ENCODE assay signal across 8 mouse cellular contexts in genomic region chr10:128922822-128923012, GRCm38 (mm10). TPM values are rescaled to one million over a fixed set of nuclear protein-coding genes. Genes with fewer than 3 reads are reported as not detected.
A peak's percentile ranks its signal among the peaks of the same experiment; 100 is the strongest.
DNase-seq lines count a peak whose midpoint lies in the region; ATAC-seq and TF ChIP-seq lines count a peak whose summit lies in the region.

Gene Rdh5, minus strand, starts transcription at chr10:128922888.

- peak within 1 kb of the TSS; percentile 95 for H3K4me3 ChIP-seq in heart, adult 2 months
- H3K4me3 ChIP-seq in CH12.LX (replicated peaks in 1 of 3; ENCODE audit: low read depth in 2 of 3, low read length in 2 of 3, poor library complexity in 1 of 3), result peak within 1 kb of the TSS; percentile 81 to 91 (median 85)
- H3K4me3 ChIP-seq in forebrain, embryonic 10.5 days, result peak within 1 kb of the TSS; percentile 91
- peak within 1 kb of the TSS; percentile 94 for H3K4me3 ChIP-seq in liver, embryonic 12.5 days

- H3K27me3 ChIP-seq in heart, adult 2 months (ENCODE audit: control insufficient read depth, insufficient read depth, low read length), result no peaks in the 10 kb centered on the region
- no peaks in the 10 kb centered on the region for H3K27me3 ChIP-seq in CH12.LX (replicated peaks)
- peaks cover 11% of the 10 kb centered on the region for H3K27me3 ChIP-seq in forebrain, embryonic 10.5 days (ENCODE audit: poor library complexity, severe bottlenecking)
- peaks cover 13% of the 10 kb centered on the region; the same call in 1 of the 2 replicates for H3K27me3 ChIP-seq in liver, embryonic 12.5 days (replicated peaks)

- TF ChIP-seq POLR2A in heart, adult 2 months (IDR thresholded peaks at IDR 0.05; ENCODE audit: insufficient read depth, low read depth, low read length), result no peak
- no peak for TF ChIP-seq POLR2A in CH12.LX (IDR thresholded peaks at IDR 0.05; ENCODE audit: low read depth, low read length)

- H3K79me2 ChIP-seq in heart, adult 2 months (replicated peaks; ENCODE audit: control insufficient read depth, insufficient read depth, low read length), result no peaks in the 10 kb centered on the region
- H3K79me2 ChIP-seq in CH12.LX (replicated peaks; ENCODE audit: control insufficient read depth, extremely low read depth, insufficient read depth, poor library complexity, severe bottlenecking), result no peaks in the 10 kb centered on the region

- H3K4me1 ChIP-seq in heart, adult 2 months (ENCODE audit: control insufficient read depth, insufficient read depth, low read length), result peaks cover 13% of the 10 kb centered on the region
- peaks cover 6 to 21% of the 10 kb centered on the region in 2 experiments for H3K4me1 ChIP-seq in CH12.LX (ENCODE audit: control insufficient read depth in 1 of 2, insufficient read depth in 2 of 2)
- H3K4me1 ChIP-seq in forebrain, embryonic 10.5 days, result peaks cover 56% of the 10 kb centered on the region
- peaks cover 44% of the 10 kb centered on the region for H3K4me1 ChIP-seq in liver, embryonic 12.5 days

- H3K9me3 ChIP-seq in CH12.LX (replicated peaks; ENCODE audit: low read length), result no peaks in the 10 kb centered on the region
- no peaks in the 10 kb centered on the region for H3K9me3 ChIP-seq in forebrain, embryonic 10.5 days
- H3K9me3 ChIP-seq in liver, embryonic 12.5 days (replicated peaks), result no peaks in the 10 kb centered on the region

- no peak for DNase-seq in heart, adult 2 months
- no peak for DNase-seq in heart, postnatal 36 days
- no peak for DNase-seq in CH12.LX (ENCODE audit: extremely low read depth)
- no peak for DNase-seq in forebrain, embryonic 10.5 days (ENCODE audit: extremely low spot score, low spot score)
- DNase-seq in retina, postnatal 1 day, result no peak
- no peak for DNase-seq in cerebellum, adult 9-11 months
- no peak for DNase-seq in gastrocnemius, postnatal 36 days

- H3K27ac ChIP-seq in heart, adult 2 months, result peak within 1 kb of the TSS; percentile 98
- H3K27ac ChIP-seq in CH12.LX (ENCODE audit: insufficient read depth, low read depth), result peak within 1 kb of the TSS; percentile 64
- peak within 1 kb of the TSS; percentile 93 for H3K27ac ChIP-seq in forebrain, embryonic 10.5 days
- peak within 1 kb of the TSS; percentile 85 for H3K27ac ChIP-seq in liver, embryonic 12.5 days

- H3K9ac ChIP-seq in heart, adult 2 months (ENCODE audit: low read depth, low read length), result peak within 1 kb of the TSS; percentile 90
- H3K9ac ChIP-seq in CH12.LX (ENCODE audit: insufficient read depth, low read depth), result peak within 1 kb of the TSS; percentile 96
- H3K9ac ChIP-seq in liver, embryonic 12.5 days, result peak within 1 kb of the TSS; percentile 84

- H3K36me3 ChIP-seq in heart, adult 2 months (ENCODE audit: control insufficient read depth, insufficient read depth, low read length), result no peaks in the 10 kb centered on the region
- peaks cover 7 to 36% of the 10 kb centered on the region in 2 experiments for H3K36me3 ChIP-seq in CH12.LX (replicated peaks in 1 of 2; ENCODE audit: control insufficient read depth in 1 of 2, insufficient read depth in 1 of 2, low read length in 1 of 2)
- H3K36me3 ChIP-seq in forebrain, embryonic 10.5 days (replicated peaks), result peaks cover 7% of the 10 kb centered on the region
- H3K36me3 ChIP-seq in liver, embryonic 12.5 days, result peaks cover 12% of the 10 kb centered on the region

- TF ChIP-seq EP300 in heart, adult 2 months (IDR thresholded peaks at IDR 0.05; ENCODE audit: insufficient read depth, low read depth, low read length), result no peak
- TF ChIP-seq EP300 in CH12.LX (IDR thresholded peaks at IDR 0.05; ENCODE audit: low read length), result no peak

- ATAC-seq in liver, embryonic 12.5 days, result no peak

- dilution Hi-C loops in CH12.LX (cut with MboI; ENCODE audit: extremely low pct_ligation_motif_present, extremely low pct_unique_long_range_greater_than_20kb, low sequenced_read_pairs), result no loop called here

- 16% methylated on average over 1 of the region's 1 CpGs for WGBS in heart, adult 2 months
- 22% methylated on average over 1 of the region's 1 CpGs for WGBS in forebrain, embryonic 10.5 days
- 13% methylated on average over 1 of the region's 1 CpGs for WGBS in liver, embryonic 12.5 days (ENCODE audit: insufficient replicate concordance)

- peak within 1 kb of the TSS; percentile 80 for H3K4me2 ChIP-seq in CH12.LX (ENCODE audit: insufficient read depth, low read depth, poor library complexity, severe bottlenecking)
- H3K4me2 ChIP-seq in liver, embryonic 12.5 days, result peak within 1 kb of the TSS; percentile 84

- in situ Hi-C loops in CH12.LX (cut with MboI; ENCODE audit: low pct_ligation_motif_present, low pct_unique_long_range_greater_than_20kb, low sequenced_read_pairs), result no loop called here

- intact Hi-C loops in heart, adult 2 months (cut with DNase I), result no loop called here
- intact Hi-C loops in heart, postnatal 36 days (cut with DNase I), result no loop called here
- intact Hi-C loops in gastrocnemius, postnatal 36 days (cut with DNase I), result no loop called here

- no peak for TF ChIP-seq RAD21 in CH12.LX (IDR thresholded peaks at IDR 0.05; ENCODE audit: low read depth, low read length)

- no peak for TF ChIP-seq CTCF in heart, adult 2 months (IDR thresholded peaks at IDR 0.05)
- TF ChIP-seq CTCF in CH12.LX (conservative IDR thresholded peaks at IDR 0.05 in 1 of 2, IDR thresholded peaks at IDR 0.05 in 1 of 2; ENCODE audit: low read depth in 2 of 2, low read length in 2 of 2), result no peak

TF ChIP-seq in CH12.LX, 34 proteins besides CTCF, POLR2A, EP300 and RAD21:
- no peak for TF ChIP-seq TCF12 (IDR thresholded peaks at IDR 0.05; ENCODE audit: low read depth, low read length)
- no peak for TF ChIP-seq MEF2A (IDR thresholded peaks at IDR 0.05; ENCODE audit: borderline replicate concordance, low read depth, low read length)
- no peak for TF ChIP-seq JUN (IDR thresholded peaks at IDR 0.05; ENCODE audit: insufficient read depth, low read depth, low read length)
- TF ChIP-seq ZMIZ1 (IDR thresholded peaks at IDR 0.05; ENCODE audit: low read depth, low read length), result no peak
- no peak for TF ChIP-seq ELF1 (IDR thresholded peaks at IDR 0.05; ENCODE audit: low read depth, low read length)
- no peak for TF ChIP-seq JUND (conservative IDR thresholded peaks at IDR 0.05; ENCODE audit: low read depth, low read length)

RNA-seq across cellular contexts. Expression of gene Rdh5, which starts in this region (rescaled TPM):
- 1 to 10 TPM; 5.2 to 5.9 TPM for total RNA-seq in heart, adult 2 months (2021)
- polyA plus RNA-seq in heart, adult 2 months (2012; rRNA removed), result 19.4 and 24.9 TPM in 2 replicates
- total RNA-seq in heart, postnatal 36 days (2021), result 1 to 10 TPM; 6.4 to 7.5 TPM
- total RNA-seq in CH12.LX (2012; rRNA removed), result 2.6 and 4.3 TPM in 2 replicates
- total RNA-seq in CH12.LX (2014; rRNA removed), result 3.8 and 5.2 TPM in 2 replicates
- polyA plus RNA-seq in CH12.LX (2012; ENCODE audit: insufficient read length, low read depth), result 4.6 and 6.2 TPM in 2 replicates
- 11.0 and 12.8 TPM in 2 replicates for polyA plus RNA-seq in forebrain, embryonic 10.5 days (2016; fragmentation: Nextera tagmentation; extraction: Ambion mirVana)
- 8.2 and 9.0 TPM in 2 replicates for polyA plus RNA-seq in liver, embryonic 12.5 days (2016; fragmentation: Nextera tagmentation; extraction: Ambion mirVana)
- 1 to 10 TPM; 3.5 to 4.1 TPM for total RNA-seq in gastrocnemius, postnatal 36 days (2021)
